Mouse (Mus musculus) olfactory bulb, adult 2 months (tissue): ENCODE measurements at regions not wholly inside any gene's neighbourhood (a gene's known extent, or its start where the extent isn't known, plus 50 kb on each side); places are given as distances from the start of the nearest gene placed in this dataset.

ENCODE experiments used
- H3K27ac ChIP-seq: fragments of 200-500 bp; 2 replicates; pipeline ENCODE4 v1.5.1; 2012; ENCODE audit warnings: low read depth, low read length; ENCODE audit not compliant: insufficient read depth
- H3K4me1 ChIP-seq: fragments of 200-500 bp; 2 replicates; pipeline ENCODE4 v1.6.1; 2012; ENCODE audit warnings: low read length; ENCODE audit not compliant: control insufficient read depth, insufficient read depth
- H3K4me3 ChIP-seq: fragments of 200-500 bp; 2 replicates; pipeline ENCODE4 v1.5.1; 2012; ENCODE audit warnings: mild to moderate bottlenecking, low read depth, low read length, moderate library complexity; ENCODE audit not compliant: insufficient read depth
- CTCF ChIP-seq: fragments of 200-500 bp; IDR thresholded peaks from 2 replicates; pipeline ENCODE4 v1.5.1; 2012; ENCODE audit warnings: low read depth, mild to moderate bottlenecking, low read length, moderate library complexity; ENCODE audit not compliant: insufficient read depth
- POLR2A ChIP-seq: fragments of 200-500 bp; IDR thresholded peaks from 2 replicates; pipeline ENCODE4 v1.6.1; 2012; ENCODE audit warnings: mild to moderate bottlenecking, low read depth, low read length, moderate library complexity; ENCODE audit not compliant: insufficient read depth
- WGBS: fragments of 180-500 bp; shearing (Covaris S2); methylation state at CpG from one replicate; pipeline ENCODE4 v1.1.7; 2018; 5-methylcytosine and 5-hydroxymethylcytosine counted together

DNA sequence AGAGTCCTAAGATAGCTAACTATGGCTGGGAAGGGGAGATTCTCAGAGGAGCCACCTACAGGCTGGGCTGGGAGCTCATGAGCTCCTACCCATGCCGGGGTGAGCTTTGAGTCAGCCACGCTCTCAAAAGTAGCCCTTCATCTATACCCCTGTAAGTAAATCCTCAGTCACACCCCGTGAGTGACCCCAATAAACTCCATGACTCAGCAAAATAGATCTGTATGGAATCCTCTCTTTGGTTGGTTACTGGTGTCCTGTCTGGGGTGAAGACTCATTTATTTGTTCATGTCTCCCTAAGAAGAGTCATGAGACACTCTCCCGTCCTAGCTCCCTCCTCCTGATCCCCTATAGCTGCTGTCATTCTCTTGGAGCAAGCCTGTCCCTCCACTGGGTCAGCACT, 99.5 kb downstream of the Plxna1 start:
- WGBS: 82% methylated on average over 4 of the region's 4 CpGs
- Histone ChIP-seq H3K27ac (no peak overlapping the region), H3K4me1 (0 out of 2 replicates have a peak, but pooled peaks cover 6% of the 10 kb centered on the region), H3K4me3 (no peak overlapping the region)
- TF ChIP-seq POLR2A (no peak), CTCF (no peak)

DNA sequence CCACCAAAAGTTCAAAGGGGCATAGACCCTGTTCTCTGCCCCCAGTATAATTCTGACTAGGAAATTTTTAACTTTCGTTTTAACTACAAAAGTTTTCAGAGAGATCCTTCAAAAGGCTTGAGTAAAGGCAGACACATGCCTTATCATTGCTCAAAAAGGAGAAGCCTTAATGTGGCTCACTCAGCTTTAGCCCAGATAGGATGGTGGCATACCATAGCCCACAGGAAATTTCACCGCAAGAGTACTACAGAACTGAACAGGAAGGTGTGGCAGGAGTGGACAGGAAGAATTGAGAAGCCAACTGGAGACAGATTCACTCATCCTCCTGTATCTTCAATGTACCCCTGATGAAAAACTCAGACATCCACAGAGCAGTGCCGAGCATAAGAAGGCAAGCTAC, 97.1 kb downstream of the Plxna1 start:
- H3K27ac ChIP-seq: no peak overlapping the region
- H3K4me3 ChIP-seq: no peak overlapping the region
- no peaks in the 10 kb centered on the region for H3K4me1 ChIP-seq
- no peak for TF ChIP-seq CTCF
- no peak for TF ChIP-seq POLR2A
- WGBS: 95% methylated on average over 3 of the region's 3 CpGs
